Mouse (Mus musculus): ENCODE data around the gene Kif24.

Kif24 gene

GRCm38 (mm10) chr4:41349199-41349591, 115.5 kb downstream of the Kif24 start:
- DNase-seq (ENCODE audit: extremely low read depth, low read depth): no peak

DNA sequence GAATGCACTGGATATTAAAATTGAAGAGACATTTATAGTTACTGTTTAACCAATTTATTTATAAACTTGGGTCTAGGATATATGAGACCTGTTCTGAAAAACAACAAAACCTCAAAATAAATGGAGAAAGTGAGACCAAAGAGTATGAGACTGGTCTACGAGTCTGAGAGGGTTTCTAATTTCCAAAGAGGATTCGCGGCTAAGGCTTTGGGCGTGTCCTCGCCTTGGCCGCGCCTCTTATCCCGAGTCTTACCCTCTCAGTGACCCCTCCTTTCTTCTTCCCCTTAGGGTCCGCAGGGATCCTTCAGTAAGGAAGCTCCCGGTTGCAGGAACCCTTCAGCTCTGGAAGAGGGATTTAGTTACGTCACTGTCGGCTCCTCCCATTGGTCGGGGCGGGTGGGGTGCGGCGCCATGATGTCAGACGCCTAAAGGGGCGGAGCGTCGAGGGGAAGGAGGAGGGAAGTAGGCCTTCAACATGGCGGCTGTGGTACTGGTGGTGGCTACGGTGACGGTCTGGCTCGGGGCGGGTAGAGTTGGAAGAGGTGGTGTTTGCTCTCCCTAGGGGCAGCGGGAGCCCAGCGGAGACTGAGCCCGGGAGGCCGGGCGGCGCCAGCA, 116.0 kb downstream of the Kif24 start, which contains the start of gene Ubap1:
Gene Ubap1 (plus strand): TSS at position 413 of the 615 bp plus-strand sequence.
- DNase-seq (ENCODE audit: extremely low read depth, low read depth): peak; percentile 88

- no peak for DNase-seq (ENCODE audit: extremely low read depth, low read depth)
Observed at GRCm38 (mm10) chr4:41347839-41348238, 116.8 kb downstream of the Kif24 start.

DNA sequence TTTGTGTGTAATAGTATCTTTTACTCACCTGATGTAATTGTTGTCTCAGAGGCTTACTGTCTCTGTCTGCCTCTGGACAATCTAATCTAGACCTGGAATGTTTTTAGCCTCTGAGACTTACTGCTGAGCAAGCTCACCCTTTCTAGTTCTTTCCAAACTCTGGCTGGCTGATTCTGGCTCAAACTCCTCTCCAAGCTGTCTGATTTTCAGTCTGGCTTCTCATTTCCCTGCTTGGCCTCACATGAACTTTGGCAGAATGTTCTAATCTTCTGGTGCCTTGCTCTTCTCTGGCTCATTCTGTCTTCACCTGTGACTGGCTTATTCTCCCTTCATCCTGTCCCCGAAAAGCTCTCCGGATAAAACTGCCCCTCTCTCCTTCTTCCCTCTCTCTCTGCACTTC, 118.7 kb downstream of the Kif24 start:
- no peak for DNase-seq (ENCODE audit: extremely low read depth, low read depth)

- no peak for DNase-seq (ENCODE audit: extremely low read depth, low read depth)
Observed at GRCm38 (mm10) chr4:41340912-41341550, 123.7 kb downstream of the Kif24 start.

Data from MEL-GATA-1-ER (cell line).